Mouse (Mus musculus) left cerebral cortex, adult 8-10 months (tissue): Measurements from ENCODE around the gene Abca12. TPM values are rescaled to one million over a fixed set of nuclear protein-coding genes. Genes with fewer than 3 reads are reported as not detected.

ENCODE experiments used
- DNase-seq, 2 experiments: peaks; one replicate each; pipeline ENCODE4 v3.0.0; 2022; ENCODE audit warnings: low spot score in 2 of 2
- total RNA-seq, 4 experiments: library from RNA; stranded (reverse); gene quantifications; 2 replicates each; pipeline ENCODE4 v1.2.4; 2022

Abca12 gene
- total RNA-seq, 4 experiments from 2014 or later: 0.20 to 0.30 (median 0.23) TPM

DNA sequence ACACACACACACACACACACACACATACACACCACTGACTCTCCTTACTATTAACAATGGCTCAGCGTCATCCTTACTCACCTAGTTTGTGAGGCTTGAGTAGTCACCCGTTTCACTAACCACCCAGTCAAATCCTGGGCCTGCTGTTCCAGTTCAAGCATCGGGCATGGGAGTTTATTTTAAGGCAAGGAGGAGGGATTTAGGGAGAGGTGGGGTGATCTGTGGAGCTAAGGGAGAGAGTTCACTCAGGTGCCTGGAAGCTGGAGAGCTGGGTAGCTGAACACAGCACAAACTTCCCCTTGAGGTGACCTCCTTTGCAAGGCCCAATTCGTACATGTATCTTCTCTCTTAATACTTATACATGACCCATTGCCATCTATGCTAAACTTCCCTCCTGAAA is 219.4 kb downstream of the Abca12 start:
- DNase-seq: no peak

GRCm38 (mm10) chr1:71193931-71194330 is 220.8 kb downstream of the Abca12 start:
- DNase-seq: no peak

Other genes starting within 250 kb of the Abca12 start
- 10 to 100 TPM; 32.5 to 35.4 (median 33.4) TPM for gene Atic, start 142.2 kb upstream of the Abca12 start, total RNA-seq
- gene Fn1, start 238.3 kb upstream of the Abca12 start, total RNA-seq: 10 to 100 TPM; 40.4 to 47.7 (median 47.3) TPM